Mouse (Mus musculus) left cerebral cortex, postnatal 36 days (tissue): ENCODE data around the gene Lztr1. TPM values are rescaled to one million over a fixed set of nuclear protein-coding genes. Genes with fewer than 3 reads are reported as not detected.
"Not testable (repeated sequence)": the region's sequence is repeated elsewhere in the genome, so short reads cannot be mapped to it uniquely, and the experiment has no call there.

Source experiments
- DNase-seq, 2 experiments: peaks; one replicate each; pipeline ENCODE4 v3.0.0; 2021 to 2022; ENCODE audit warnings: low spot score in 2 of 2, mixed read lengths in 1 of 2
- intact Hi-C: fragments of 180-260 bp; cut with DNase I; formaldehyde crosslinking; loops from one replicate; pipeline ENCODE4 v1.15.1; 2025
- total RNA-seq, 2 experiments: library from RNA; stranded (reverse); gene quantifications; 2 replicates each; pipeline ENCODE4 v1.2.3; 2021

Lztr1 gene
- total RNA-seq, 2 experiments from 2014 or later, result 151 to 156 TPM

DNA sequence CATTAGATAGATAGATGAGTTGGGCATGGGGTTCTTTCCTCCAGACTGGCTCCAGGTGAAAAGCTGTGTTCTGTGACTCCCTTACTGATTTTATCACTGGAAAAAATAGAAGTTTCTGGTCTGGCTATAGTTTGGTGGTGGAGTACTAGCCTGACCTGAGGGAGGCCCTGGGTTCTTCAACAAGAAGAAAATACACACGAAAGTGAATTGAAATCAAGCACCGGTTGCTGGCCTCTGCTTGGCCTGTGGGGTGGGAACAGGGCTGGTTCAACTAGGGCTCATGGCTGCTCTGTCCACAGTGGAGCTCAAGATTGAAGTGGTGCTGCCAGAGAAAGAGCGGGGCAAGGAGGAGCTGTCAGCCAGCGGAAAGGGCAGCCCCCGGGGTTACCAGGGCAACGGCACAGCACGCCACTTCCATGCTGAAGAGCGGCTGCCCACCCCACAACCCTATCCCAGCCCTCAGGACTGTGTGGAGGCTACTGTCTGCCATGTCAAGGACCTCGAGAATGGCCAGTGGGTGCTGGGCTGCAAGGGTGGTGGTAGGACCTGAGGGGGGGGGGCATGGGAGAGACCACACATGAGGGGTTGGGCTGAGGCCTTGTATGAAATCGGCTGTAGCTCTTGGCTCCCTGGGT lies 9.1 kb upstream of the Lztr1 start:
- DNase-seq, result no peak
- intact Hi-C loops, result no loop called here

GRCm38 (mm10) chr16:17502681-17503080 lies 5.8 kb upstream of the Lztr1 start:
- DNase-seq, result no peak
- intact Hi-C loops, result no loop called here

DNA sequence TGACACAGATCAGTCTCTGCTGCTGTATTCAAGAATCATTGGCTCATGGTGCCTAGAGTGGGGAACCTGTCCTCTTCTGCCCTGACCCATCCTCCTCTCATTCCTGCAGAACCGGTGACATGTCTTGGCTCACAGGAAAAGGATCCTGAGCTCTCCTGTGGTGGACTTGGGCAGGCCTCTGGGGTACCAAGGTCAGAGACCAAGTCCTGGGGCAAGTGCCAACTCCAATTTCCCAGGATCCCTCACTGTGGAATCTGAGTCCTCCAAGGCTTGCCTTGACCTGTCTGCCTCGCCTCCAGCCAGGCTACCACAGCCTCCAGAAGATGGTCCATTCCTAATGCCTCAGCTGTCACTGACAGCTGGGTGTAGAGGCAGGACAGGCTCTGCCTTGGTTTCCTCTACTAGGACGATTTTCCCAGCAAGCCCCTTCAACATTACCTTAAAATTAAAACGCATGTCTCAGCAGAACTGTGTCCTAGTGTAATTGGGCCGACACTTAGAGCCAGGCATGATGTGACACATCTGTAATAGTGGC lies 1.4 kb upstream of the Lztr1 start:
- intact Hi-C loops, result no loop called here
- no peak for DNase-seq

DNA sequence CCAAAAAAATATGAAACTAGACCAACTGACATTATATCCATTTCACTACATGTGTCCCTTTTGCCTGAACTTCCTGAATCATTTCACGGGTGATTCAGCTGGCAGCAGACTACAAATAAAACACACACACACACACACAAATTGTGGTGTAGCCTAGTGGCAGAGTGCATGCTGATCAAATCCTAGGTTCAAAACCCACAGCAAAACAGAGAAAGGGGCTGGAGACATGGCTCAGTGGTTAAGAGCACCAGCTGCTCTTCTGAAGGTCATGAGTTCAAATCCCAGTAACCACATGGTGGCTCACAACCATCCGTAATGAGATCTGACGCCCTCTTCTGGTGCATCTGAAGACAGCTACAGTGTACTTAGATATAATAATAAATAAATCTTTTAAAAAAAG lies 457 bp upstream of the Lztr1 start:
- intact Hi-C loops, DNase-seq: not testable (repeated sequence)

GRCm38 (mm10) chr16:17509240-17509597 lies 731 bp downstream of the Lztr1 start:
- DNase-seq, result no peak
- intact Hi-C loops, result no loop called here

GRCm38 (mm10) chr16:17510143-17510542 lies 1.7 kb downstream of the Lztr1 start:
- DNase-seq, result no peak
- intact Hi-C loops, result no loop called here

- intact Hi-C loops, result no loop called here
- no peak for DNase-seq
Observed at GRCm38 (mm10) chr16:17510686-17511085, 2.2 kb downstream of the Lztr1 start.

DNA sequence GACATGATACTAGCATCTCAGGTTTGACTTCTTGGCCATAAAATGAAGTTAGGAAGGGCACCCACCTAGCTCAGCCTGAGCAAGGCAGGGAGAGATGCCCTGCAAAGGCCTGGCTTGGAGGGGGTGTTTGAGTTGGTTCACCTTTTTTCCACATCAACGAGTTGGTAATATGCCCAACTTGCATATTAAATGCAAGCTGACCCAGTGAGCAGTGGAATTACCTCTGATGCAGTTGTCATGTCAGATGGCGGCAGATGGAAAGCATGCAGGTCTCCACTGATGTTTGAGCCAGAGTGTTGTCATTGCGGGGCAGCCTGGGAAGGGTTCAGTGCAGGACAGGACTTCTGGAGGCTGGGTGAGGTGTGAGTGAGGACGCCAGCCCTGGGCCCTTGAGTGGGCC lies 2.9 kb downstream of the Lztr1 start:
- no peak for DNase-seq
- intact Hi-C loops, result no loop called here

DNA sequence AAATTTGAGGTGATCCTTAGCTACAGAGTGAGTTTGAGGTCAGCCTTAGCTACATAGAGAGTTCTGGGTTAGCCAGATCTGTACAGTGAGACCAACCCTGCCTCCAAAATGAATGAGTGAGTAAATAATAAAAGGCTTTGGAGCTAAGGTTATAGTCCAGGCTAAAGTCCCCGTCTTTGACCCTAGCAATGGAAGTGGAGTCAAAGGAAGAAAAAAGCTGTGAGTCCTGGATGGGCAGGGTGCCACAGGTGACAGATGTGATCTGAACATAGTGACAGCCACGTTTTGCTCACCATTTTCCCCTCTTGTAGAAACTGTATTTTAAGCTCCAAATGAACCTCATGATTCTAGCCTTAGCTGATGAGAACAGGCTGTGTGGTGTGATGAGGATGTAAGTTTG lies 10.4 kb downstream of the Lztr1 start:
- intact Hi-C loops, result no loop called here
- no peak for DNase-seq

- intact Hi-C loops, result no loop called here
- no peak for DNase-seq
Observed at GRCm38 (mm10) chr16:17524156-17524555, 15.7 kb downstream of the Lztr1 start.

GRCm38 (mm10) chr16:17525524-17525923 lies 17.0 kb downstream of the Lztr1 start:
- intact Hi-C loops, result no loop called here

GRCm38 (mm10) chr16:17526223-17526622 lies 17.7 kb downstream of the Lztr1 start:
- DNase-seq, result no peak
- intact Hi-C loops, result no loop called here

More at GRCm38 (mm10) chr16:17525524-17525923, 17.0 kb downstream of the Lztr1 start:
- DNase-seq, result no peak

GRCm38 (mm10) chr16:17527606-17528005 lies 19.1 kb downstream of the Lztr1 start:
- intact Hi-C loops, result no loop called here
- DNase-seq, result no peak

DNA sequence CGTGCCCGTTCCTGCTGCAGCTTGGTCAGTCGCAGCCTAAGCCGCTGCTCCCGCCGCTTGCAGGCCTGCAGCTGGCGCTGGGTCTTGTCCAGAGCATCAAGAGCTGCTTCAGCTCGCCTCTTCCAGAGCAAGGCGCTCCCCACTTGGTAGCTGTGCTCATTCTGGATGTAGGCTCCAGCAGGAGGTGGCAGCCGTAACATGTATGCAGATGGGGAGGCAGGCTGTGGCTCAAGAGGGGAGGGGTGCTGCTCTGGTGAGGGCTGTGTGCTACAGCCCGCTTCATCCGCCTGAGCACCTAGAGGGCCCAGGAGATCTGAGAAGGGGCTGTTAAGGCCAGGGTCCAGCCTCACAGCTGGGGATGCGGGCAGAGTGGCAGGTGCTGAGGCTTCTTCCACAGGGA lies 19.8 kb downstream of the Lztr1 start:
- no peak for DNase-seq
- intact Hi-C loops, result no loop called here

- no peak for DNase-seq
- intact Hi-C loops, result loop anchor here (5.0 to 10.0 kb wide), 2 partner anchors 58 to 125 kb away; partner anchors contain the start of genes Pi4ka and Snap29
Observed at GRCm38 (mm10) chr16:17529981-17530586, 21.6 kb downstream of the Lztr1 start.

GRCm38 (mm10) chr16:17530640-17531288 lies 22.3 kb downstream of the Lztr1 start, which contains the start of gene Thap7:
Gene Thap7, minus strand, starts transcription at chr16:17531136.
- DNase-seq, result peak; percentile 96 to 97
- intact Hi-C loops, result loop anchor here (5.0 to 10.0 kb wide), 2 partner anchors 58 to 126 kb away; partner anchors contain the start of genes Pi4ka and Snap29

GRCm38 (mm10) chr16:17532271-17532670 lies 23.8 kb downstream of the Lztr1 start:
- intact Hi-C loops, result loop anchor here (5.0 to 10.0 kb wide), 2 partner anchors 60 to 127 kb away; partner anchors contain the start of genes Pi4ka and Snap29
- no peak for DNase-seq

DNA sequence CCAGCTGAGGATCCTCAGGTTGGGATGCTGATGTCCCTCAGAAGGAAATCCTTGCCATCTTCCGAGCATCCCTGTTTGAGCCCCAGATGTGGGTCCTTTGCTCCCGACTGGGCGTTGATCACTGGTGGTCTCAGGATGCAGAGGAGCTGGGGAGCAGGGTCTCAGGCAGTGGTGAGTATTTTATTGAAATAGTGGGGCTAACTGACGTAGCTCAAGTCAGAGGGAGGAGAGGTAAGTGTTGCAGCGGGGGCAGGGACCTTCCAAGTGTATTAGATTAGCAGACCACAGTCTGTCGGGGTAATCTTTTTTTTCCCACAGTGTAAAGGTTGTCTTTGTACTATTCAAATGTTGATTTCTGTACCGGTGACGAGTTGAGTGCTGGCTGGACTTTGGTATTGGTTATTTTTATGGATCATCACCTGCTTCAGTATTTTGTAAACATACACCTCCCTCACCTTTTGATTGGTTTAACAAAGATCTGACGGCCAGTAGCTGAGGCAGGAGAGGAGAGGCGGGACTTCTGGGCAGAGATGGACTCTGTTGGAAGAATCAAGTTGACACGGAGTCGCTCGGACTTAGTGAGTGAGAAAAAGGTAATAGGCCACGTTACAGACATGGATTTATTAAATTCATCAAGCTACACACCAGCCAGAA lies 24.3 kb downstream of the Lztr1 start:
- intact Hi-C loops, result loop anchor here (5.0 to 10.0 kb wide), 2 partner anchors 61 to 128 kb away; partner anchors contain the start of genes Pi4ka and Snap29
- DNase-seq, result no peak

DNA sequence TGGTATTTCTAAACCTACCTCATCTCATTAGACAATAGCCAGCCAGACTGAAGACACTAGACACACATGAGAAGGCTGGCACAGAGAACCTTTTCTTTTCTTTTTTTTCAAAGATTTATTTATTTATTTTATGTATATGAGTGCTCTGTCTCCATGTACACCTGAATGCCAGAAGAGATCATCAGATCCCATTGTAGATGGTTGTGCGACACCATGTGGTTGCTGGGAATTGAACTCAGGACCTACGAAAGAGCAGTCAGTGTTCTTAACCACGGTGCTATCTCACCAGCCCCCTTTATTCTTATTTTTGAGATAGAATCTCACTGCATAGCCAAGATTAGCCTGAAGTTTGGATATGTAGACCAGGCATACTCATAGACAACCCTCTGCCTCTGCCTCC lies 28.1 kb downstream of the Lztr1 start:
- no peak for DNase-seq
- intact Hi-C loops, result loop anchor here (10.0 kb wide), 1 partner anchor 132 kb away; the partner anchor contains the start of genes Pi4ka and Snap29

DNA sequence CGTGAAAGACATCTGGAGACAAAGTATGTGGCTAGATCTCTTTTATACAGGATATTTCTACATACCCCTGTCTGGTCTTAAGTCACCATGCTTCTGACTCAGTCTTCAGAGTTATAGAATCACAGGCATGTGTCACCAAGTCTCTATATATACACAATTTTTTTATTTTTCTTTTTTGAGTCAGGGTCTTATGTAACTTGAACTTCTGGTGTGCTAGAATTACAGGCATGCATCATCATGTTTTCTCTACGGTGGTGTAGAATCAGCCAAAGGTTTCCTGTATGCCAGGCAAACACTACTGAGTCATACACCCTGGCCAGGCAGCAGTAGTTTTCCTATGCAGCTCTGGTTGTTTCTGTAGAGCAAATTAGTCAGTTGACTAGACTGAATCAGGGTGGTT lies 34.1 kb downstream of the Lztr1 start:
- no peak for DNase-seq

More for the DNA sequence above, 34.1 kb downstream of the Lztr1 start:
- intact Hi-C loops, result no loop called here
